Mouse (Mus musculus) heart, postnatal 25 days (tissue): Measurements from ENCODE around the gene Krt36. TPM values are rescaled to one million over a fixed set of nuclear protein-coding genes. Genes with fewer than 3 reads are reported as not detected.

Experiments used
- DNase-seq: peaks from one replicate; pipeline ENCODE4 v3.0.0; 2022; ENCODE audit warnings: low spot score
- intact Hi-C: fragments of 180-260 bp; cut with DNase I; formaldehyde crosslinking; loops from one replicate; pipeline ENCODE4 v1.15.1; 2025
- total RNA-seq, 2 experiments: library from RNA; stranded (reverse); gene quantifications; 2 replicates each; pipeline ENCODE4 v1.2.3; 2021

Krt36 gene
- total RNA-seq, result not detected

DNA sequence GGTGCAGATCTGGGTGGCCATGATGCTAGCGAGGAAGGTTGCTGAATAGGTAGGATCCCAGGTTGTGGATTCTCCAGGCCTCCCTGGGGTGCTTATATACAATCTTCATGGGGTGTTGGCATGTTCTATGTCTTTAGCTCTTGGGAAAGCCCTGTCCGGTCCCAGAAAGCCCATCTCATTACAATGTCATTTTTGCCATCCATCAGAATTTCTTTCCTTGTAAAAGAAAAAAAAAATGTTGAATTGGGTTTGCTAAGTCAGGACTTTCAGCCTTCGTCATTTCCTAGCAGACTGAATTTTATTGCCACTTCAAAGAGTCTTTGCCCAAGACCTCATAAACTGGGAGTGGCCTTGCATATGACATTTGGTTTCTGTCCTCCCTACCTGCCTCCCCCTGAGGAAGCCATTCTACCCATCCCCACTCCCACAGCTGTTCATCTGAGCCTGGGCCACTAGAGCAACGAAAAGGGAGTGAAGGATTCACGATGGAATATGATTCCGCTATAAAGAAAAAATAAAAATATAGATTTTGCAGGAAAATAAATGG is at the start of gene Krt36:
Gene Krt36, minus strand, starts transcription at position 51 of the 547 bp plus-strand sequence.
- DNase-seq, result no peak

DNA sequence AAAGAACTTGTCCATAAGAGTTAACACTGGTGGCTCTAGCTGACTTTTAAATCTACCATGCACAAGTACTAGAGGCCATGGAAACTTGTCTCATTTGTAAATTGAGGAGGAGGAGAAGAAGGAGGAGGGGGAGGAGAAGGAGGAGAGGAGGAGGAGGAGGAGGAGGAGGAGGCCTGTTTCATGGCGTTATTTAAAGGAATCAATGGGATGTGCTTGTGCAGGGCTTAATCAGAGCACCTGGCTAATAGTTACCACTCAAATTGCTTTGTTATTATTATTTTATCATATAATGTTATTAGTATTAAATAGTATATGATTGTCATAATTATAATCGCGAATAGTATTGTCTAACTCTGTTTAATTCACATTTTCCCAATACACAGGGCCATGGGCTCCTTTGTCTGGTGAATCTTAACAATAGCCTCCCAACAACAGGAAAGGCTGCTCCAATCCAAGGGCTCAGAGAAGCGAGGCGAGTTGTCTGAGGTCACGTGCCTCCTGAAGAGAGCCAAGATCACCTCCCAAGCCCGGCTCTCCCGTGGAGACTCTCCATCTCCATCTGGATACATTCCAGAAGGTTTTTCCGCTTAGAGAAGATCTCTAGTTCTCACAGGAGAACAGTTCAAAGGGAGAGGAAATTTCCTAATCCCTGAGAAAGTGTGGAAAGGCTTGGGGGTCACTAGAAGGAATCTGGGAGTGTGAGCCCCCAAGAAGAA is 43.3 kb upstream of the Krt36 start, which contains the start of gene Krt19:
Gene Krt19, minus strand, starts transcription at position 51 of the 716 bp plus-strand sequence.
- intact Hi-C loops, result no loop called here
- no peak for DNase-seq

More for the DNA sequence above, at the start of gene Krt36:
- intact Hi-C loops, result no loop called here

DNA sequence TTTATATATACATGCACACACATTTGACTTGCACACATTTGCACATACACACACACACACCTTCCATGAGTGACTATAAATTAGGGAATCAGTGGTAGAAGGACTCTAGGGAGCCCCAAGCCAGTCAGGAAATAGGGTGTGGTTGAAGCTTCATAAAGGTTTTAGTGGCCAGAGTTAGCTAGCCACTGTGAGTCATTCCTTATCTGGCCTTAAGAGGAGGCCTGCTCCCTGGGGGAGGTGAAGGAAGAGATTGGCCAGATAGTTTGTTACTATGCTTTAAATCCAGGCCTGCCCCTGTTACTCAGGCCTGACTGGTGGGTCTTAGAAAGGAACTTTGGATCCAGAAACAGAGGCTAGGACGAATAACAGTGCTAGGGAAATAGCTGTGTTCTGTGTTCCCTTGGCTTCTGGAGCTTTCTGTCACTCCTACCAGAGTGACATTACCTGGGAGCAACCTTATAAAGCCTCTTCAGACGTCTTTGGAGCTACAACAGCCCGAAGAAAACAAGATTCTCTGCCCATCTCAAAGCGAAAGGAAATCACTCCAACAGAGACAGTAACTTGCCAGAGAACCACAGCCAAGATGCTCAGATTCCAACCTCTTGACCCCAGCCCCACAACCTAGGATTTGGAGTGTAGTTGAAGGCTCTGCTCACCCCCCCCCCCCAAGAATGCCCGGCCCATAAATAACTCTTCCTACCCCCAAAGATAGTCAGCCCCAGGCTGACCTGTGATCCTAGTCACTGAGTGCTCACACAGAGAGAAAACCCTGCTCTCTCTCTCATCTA is 42.3 kb upstream of the Krt36 start:
- DNase-seq, result no peak
- intact Hi-C loops, result no loop called here

DNA sequence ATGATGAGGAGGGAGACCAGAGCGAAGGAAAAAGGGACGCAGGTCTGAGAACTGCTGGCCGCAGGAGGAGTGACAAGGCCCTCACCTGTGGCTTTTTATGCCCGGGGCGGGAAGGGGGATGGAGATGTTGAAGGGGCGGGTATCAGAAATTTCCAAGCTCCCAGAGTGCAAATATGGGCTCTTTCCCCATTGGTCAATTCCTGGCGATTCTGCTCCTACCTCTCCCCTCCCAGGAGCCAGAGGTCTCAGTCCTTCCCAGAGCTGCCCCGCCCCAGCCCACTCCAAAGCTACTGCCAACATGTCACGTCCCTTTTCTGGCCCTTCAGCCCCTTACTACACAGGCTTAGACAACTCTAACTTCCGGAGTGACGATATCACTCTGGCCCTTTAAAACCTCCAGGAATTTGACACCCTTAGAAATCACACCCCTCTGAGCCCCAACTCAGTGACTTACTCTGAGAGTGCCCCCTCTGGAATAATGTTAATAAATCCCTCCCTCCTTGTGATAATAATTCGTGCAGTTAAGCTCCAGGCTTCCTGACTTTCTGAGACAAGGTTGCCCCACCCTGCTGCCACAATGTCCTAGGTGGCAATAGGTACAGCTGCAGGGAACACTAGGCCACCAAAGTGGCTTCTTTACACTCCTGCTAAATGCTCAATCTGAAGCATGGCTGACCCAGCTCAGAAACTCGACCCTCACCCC is 40.6 kb upstream of the Krt36 start:
- no peak for DNase-seq

DNA sequence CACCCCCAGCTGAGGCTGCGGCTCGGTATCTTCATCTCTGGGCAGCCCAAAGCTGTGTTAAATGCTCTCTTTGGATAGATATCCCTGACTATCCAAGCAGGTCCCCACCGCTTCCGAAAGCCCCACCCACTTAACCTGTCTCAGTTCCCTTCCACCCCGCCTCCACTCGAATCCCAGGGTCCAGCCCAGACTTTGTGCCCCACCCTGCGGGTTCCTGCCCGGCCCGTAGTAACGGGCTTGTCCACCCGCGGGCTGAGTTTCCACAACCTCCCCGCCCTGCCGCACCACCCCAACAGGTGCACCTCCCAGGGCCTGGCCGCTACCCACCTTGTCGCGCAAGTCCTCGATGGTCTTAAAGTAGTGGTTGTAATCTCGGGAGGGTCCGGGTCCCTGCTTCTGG is 39.7 kb upstream of the Krt36 start:
- intact Hi-C loops, result no loop called here
- DNase-seq, result no peak

More for the DNA sequence above, 40.6 kb upstream of the Krt36 start:
- intact Hi-C loops, result no loop called here

DNA sequence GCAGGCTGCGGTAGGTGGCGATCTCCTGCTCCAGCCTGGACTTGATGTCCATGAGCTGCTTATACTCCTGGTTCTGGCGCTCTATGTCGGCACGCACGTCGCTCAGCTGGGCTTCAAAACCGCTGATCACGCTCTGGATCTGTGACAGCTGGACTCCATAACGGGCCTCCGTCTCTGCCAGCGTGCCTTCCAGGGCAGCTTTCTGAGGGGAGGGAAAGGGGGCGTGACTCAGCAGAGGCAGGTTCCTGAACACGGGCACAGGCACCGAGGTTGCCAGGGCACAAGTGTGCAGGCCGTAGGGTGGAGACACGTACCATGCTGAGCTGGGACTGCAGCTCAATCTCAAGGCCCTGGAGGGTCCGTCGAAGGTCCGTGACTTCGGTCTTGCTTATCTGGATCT is 35.5 kb upstream of the Krt36 start:
- DNase-seq, result no peak
- intact Hi-C loops, result no loop called here

DNA sequence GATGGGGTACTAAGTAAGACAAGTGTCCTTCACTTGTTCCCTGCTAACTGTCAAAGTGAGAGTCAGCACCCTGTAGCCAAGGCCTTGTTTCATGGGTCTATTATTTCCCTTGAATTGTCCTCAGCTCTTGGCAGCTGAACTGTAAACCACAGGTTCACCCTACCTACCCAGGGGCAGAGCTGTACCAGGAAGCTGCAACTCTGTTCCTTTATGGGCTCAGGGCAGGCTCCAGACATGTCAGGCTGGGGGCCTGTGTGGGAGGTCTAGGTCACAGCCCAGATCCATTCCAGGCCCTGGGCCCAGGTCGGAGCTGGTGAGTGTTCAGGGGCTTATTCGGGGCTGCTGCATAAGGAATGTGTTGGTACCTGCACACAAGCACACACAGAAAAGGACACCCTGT is 34.0 kb upstream of the Krt36 start:
- no peak for DNase-seq
- intact Hi-C loops, result no loop called here

DNA sequence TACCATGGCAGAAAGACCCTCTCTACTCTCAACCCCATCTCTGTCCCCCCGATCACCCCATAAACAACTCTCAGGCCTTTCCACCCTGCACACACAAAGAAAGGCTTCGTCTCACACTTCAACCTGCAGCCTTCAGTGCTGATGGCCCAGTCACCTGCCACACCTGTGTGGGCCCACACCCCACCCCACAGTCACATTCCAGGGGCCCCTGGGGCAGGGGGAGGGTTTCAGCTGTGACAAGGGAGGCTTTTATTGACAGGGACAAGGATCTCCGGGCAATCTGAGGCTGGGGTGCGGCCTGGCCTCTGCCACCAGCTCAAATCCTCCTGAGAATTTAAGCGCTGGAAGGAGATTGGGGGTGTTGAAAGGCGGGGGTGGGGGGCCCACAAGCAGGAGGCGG is 33.4 kb upstream of the Krt36 start:
- DNase-seq, result no peak
- intact Hi-C loops, result no loop called here

DNA sequence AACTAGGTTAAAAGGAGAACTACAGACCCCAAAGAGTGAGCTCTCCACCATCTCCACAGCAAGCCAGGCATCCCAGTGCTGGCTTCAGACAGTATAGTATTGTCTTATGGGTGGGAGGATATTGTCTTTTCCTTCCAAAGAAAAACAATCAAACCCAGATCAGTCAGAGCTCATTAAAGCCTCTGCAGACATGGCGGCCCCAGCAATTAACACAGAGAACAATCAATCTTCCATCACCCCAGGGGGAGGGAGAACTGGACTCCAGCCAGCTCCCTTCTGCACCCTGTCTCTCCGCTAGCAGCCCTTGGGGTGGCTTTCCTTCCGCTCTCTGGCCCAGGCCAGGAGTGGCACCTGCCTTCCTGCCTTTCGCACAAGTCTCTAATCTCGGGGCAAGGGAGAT is 32.3 kb upstream of the Krt36 start:
- intact Hi-C loops, result no loop called here
- no peak for DNase-seq

DNA sequence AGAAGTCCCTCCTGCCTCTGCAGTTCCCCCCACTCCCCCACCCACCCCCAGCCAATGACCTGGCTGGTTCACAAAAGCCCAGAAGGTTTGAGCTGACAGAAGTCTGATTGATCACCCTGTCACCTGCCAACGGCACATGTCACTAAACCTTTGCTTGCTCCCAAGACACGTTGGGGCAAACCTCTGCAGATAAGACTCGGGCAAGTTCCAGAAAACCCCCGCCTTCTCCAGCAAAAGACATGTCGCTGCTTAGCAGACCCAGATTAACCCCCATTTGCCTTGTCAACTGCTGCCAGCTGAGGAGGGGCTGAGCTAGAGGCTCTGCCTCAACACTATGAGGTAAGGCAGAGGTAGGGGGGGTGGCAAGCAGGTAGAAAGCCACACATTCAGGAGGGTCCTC is 31.1 kb upstream of the Krt36 start:
- intact Hi-C loops, result no loop called here
- no peak for DNase-seq

DNA sequence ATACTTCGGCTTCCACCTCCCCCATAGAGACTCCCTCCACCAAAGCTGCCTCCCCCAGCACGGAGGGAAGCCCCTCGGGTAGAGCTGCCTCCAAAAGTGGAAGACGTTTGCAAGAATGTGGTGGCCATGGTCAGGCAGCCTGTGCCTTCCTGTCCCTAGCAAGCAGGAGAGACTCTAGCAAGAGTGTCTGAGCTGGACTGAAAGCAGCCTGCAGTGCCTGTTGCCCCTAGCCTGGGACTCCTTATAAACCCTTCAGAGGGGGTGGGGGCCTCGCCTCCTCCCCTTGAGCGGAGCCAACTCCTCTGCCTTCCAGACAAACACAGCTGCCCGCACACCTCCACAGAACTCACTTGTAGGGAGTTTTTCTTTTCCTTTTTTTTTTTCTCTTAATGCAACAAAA is 30.3 kb upstream of the Krt36 start, which contains the start of gene Krt15:
Gene Krt15, minus strand, starts transcription at position 198 of the 400 bp plus-strand sequence.
- intact Hi-C loops, result no loop called here
- no peak for DNase-seq

DNA sequence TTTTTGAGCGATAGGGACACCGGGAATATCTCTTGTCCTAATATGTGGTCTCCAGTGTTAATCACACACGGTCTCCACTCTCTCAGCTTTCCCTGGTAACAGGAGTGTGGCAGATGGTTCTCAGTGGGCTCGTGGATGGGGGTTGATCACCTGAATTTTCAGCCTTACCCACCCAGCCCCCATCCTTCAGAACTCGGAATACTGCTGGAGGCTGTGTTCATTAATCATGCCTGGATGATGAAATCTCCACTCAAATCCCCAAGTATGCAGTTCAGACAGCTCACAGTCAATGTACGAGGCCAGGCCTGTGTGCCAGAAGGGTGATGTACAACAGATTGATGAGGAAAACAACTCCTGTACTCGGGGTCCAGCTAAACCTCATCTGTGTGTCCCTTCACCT is 19.5 kb upstream of the Krt36 start:
- intact Hi-C loops, result no loop called here
- DNase-seq, result no peak

DNA sequence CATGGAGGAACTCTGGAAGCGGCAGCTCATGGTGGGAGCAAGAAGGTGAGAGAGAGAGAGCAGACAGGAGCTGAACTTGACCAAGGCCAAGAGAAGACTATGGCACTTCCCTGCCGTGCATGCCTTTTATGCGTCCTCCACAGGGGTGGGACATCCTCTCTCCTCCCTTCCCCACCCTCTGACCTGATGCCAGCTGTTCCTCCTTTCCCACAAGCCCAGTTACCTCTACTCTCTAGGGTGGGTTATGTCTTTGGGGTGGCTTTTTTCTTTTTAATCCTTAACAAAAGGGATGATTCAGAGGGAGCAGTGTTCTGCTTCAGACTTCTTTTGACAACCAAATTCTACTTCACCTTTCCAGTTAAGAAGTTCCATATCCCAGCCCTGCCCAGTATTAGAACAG is 16.0 kb upstream of the Krt36 start, which contains the start of gene Krt13:
Gene Krt13, minus strand, starts transcription at position 101 of the 400 bp plus-strand sequence.
- DNase-seq, result no peak
- intact Hi-C loops, result no loop called here

DNA sequence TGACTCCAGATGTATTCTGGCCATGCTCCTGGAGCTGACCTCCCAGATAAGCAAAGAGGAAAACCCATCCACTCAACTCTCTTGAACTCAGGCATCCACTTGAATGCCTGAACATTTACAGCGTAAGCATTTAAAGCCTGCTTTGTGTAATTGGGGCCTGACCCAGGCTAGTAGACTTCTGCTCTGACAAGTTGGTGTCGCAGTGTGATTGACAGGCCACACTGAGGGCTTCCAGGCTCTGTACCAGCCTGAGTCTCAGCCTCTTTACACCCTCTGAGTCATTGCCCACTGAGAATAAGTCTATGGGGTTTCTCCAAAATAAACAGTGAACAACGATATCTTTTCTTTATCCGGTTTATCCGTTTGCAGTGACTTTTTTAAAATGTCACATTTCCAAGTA is 14.9 kb upstream of the Krt36 start:
- intact Hi-C loops, result no loop called here
- no peak for DNase-seq

DNA sequence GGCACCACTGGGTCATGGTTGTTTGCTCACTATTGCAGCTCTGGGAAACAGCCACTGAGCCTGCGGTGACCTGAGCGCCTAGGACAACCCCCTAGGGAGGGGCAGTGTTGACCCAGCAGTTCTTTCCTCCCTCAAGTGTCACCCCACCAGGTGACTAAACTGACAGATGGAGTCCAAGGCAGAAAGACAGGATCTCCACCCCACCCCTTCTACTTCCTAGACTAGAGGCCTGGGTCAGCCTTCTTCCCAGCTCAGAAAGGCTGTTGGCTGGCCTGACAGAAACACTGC is 8.3 kb upstream of the Krt36 start:
- intact Hi-C loops, result no loop called here
- no peak for DNase-seq

DNA sequence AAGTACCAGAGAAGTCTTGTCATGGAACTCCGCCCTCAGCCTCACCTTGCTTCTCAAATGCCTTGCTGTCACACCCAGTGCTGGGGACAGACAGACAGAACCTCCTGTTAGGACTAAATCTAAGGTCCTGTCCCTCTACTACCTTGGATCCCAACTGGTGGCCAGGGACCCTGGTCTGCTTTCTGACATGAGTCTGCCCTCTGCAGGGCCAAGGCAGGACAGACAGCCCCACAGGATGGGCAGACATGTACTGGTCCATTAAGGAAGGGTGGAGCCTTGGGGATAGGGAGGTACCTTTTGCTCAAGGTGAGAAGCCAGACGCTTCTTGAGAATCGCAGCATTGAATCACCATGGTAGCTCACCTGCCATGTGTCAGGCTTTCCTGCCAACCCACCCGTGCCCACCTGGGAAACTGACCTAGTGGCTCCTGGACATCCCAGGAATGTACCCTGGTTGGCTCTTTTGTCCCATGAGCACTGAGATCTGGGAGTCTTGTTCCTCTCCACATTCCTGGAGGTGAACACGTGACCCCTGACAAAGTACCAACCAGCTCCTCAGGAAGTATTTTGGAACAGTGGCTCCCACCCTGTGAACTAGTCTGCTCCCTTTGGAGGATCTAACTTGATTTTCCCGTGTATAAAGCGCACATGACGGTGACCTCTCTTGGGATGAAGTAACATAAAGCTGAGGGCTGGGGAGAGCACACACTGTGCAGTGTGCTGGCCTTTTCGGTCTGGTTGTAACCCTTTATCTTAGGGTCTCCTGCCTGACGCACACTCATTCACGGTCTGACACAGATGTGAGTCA is 7.7 kb upstream of the Krt36 start:
- intact Hi-C loops, result no loop called here
- DNase-seq, result no peak

DNA sequence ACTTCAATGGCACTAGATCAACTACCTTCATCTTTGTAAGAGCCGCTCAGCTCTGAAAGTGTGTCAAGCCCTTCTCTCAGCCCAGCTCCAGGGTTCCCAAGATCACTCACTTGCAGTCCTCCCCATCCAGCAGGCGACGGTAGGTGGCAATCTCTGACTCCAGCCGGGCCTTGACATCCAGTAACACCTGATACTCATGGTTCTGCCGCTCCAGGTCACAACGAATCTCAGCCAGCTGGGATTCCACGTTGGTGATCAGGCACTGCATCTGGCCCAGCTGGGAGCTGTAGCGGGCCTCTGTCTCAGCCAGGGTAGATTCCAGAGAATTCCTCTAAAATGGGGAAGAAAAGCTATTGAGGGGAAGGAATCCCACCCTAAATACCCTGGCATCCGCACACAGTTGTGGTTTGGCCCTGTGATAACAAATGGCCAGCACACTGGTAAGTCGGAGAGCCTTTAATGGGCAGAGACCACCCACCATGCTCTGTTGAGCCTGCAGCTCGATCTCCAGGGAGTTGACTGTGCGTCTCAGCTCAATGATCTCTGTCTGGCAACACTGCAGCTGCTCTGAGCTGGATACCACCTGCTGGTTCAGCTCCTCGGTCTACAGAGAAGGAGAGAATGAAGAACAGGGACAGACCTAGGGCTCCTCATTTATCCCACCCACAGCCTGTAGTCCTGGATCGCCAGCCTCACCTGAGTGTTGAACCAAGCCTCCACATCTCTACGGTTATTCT is 2.6 kb downstream of the Krt36 start:
- DNase-seq, result no peak
- intact Hi-C loops, result no loop called here

DNA sequence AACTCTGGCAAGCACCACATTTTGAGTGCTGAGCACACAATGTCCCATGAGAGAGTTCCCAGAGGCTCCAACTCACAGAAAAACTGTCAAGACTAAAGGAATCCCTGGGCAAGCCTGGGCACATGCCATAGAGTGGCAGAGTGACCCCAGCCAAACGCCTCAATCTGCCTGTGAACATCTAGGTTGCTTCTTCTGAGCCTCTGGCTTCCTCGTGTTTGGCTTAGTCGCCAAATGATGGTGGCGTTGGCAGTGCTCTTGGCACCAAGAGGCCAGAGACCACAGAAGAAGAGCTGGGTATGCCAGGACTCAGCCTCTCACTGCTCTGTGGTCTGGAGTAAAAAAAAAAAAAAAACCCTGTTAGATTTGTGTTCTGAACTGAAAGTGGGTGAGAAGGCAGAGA is 5.0 kb downstream of the Krt36 start:
- intact Hi-C loops, result no loop called here
- no peak for DNase-seq

DNA sequence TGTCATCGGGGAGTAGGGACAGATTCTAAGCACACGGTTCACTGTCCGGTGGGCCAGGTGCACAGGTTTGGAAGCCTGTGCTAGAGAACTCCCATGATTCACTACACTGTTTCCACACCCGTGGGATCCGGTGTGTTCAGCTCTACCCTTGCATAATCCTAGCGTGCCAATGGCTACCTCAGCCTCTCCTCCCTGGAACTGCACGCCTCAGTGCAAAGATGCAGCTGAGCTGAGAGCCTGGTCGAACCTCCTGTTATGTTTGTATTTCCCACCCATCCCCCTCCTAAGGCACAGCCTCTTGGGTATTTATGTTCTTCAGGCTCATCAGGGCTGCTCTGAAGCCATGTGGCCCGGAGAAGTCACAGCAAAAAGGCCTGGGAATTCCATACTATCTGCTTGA is 7.6 kb downstream of the Krt36 start:
- intact Hi-C loops, result no loop called here
- no peak for DNase-seq
